Mouse (Mus musculus) heart, embryonic 14.5 days (tissue): Measurements from ENCODE around the gene Rag2. TPM values are rescaled to one million over a fixed set of nuclear protein-coding genes. Genes with fewer than 3 reads are reported as not detected.
A peak's percentile ranks its signal among the peaks of the same experiment; 100 is the strongest.

Experiments
- ATAC-seq: fragments of 200-750 bp; cut with Nextera tagmentation; 2 replicates; pipeline ENCODE4 v1.8.0; 2017; ENCODE audit warnings: low read depth, moderate TSS enrichment; ENCODE audit not compliant: insufficient number of reproducible peaks, insufficient read depth, low FRiP score
- H3K27ac ChIP-seq, 2 experiments: fragments of 200-500 bp in 1 of 2; fragments of 300-500 bp in 1 of 2; sonication (generic) in 1 of 2; replicated peaks in 1 of 2; 2 replicates each; pipeline ENCODE4 v1.5.1; 2012 to 2014; ENCODE audit warnings: low read depth in 2 of 2, low read length in 2 of 2, control low read depth in 1 of 2, mild to moderate bottlenecking in 1 of 2, mixed read lengths in 1 of 2; ENCODE audit not compliant: control insufficient read depth in 1 of 2, insufficient read depth in 1 of 2
- H3K27me3 ChIP-seq: fragments of 300-500 bp; sonication (generic); 2 replicates; pipeline ENCODE4 v1.6.1; 2014; ENCODE audit warnings: mild to moderate bottlenecking, low read length, control low read depth; ENCODE audit not compliant: control insufficient read depth, insufficient read depth
- H3K36me3 ChIP-seq: fragments of 300-500 bp; sonication (generic); 2 replicates; pipeline ENCODE4 v1.6.1; 2014; ENCODE audit warnings: mild to moderate bottlenecking, control low read depth, low read length, mixed read lengths; ENCODE audit not compliant: control insufficient read depth, insufficient read depth
- H3K4me1 ChIP-seq, 2 experiments: fragments of 200-500 bp in 1 of 2; fragments of 300-500 bp in 1 of 2; sonication (generic) in 1 of 2; 2 replicates each; pipeline ENCODE4 v1.6.1; 2012 to 2014; ENCODE audit warnings: low read length in 2 of 2, control low read depth in 1 of 2, mixed read lengths in 1 of 2; ENCODE audit not compliant: control insufficient read depth in 2 of 2, insufficient read depth in 2 of 2
- H3K4me2 ChIP-seq: fragments of 300-500 bp; sonication (generic); 2 replicates; pipeline ENCODE4 v1.6.1; 2014; ENCODE audit warnings: mild to moderate bottlenecking, low read length
- H3K4me3 ChIP-seq, 2 experiments: fragments of 200-500 bp in 1 of 2; fragments of 300-500 bp in 1 of 2; sonication (generic) in 1 of 2; 2 replicates each; pipeline ENCODE4 v1.5.1; 2012 to 2014; ENCODE audit warnings: low read length in 2 of 2, mild to moderate bottlenecking in 2 of 2, control low read depth in 1 of 2, low read depth in 1 of 2, moderate library complexity in 1 of 2; ENCODE audit not compliant: control insufficient read depth in 1 of 2, insufficient read depth in 1 of 2
- H3K9ac ChIP-seq: fragments of 300-500 bp; sonication (generic); 2 replicates; pipeline ENCODE4 v1.6.1; 2014; ENCODE audit warnings: mild to moderate bottlenecking, low read length
- H3K9me3 ChIP-seq: fragments of 300-500 bp; sonication (generic); 2 replicates; pipeline ENCODE4 v1.6.1; 2016; ENCODE audit warnings: low read length, control low read depth; ENCODE audit not compliant: control insufficient read depth
- WGBS: fragments of 180-500 bp; shearing (Covaris S2); extraction: QIAGEN DNeasy Blood & Tissue Kit; methylation state at CpG from one replicate; pipeline ENCODE4 v1.1.7; 2014; 5-methylcytosine and 5-hydroxymethylcytosine counted together
- polyA plus RNA-seq: library from polyadenylated mRNA; unstranded; fragments of >200 nt; fragmentation: Nextera tagmentation; extraction: Ambion mirVana; gene quantifications from 2 replicates; pipeline ENCODE4 v1.2.1, GENCODE M21; 2014

Gene Rag2
- polyA plus RNA-seq, 1 experiment from 2014 or later = not detected

- Histone ChIP-seq H3K4me2 (no peak overlapping the region), H3K9ac (no peak overlapping the region), H3K27me3 (no peaks in the 10 kb centered on the region), H3K36me3 (no peaks in the 10 kb centered on the region), H3K4me3 (no peak overlapping the region), H3K27ac (no peak overlapping the region), H3K4me1 (0 out of 4 replicates have a peak, but pooled peaks cover 0 to 4% of the 10 kb centered on the region in 2 experiments), H3K9me3 (no peaks in the 10 kb centered on the region)
- no peak for ATAC-seq
- WGBS = 82% methylated on average over 2 of the region's 2 CpGs
These were observed 507 bp upstream of the Rag2 start for GRCm38 (mm10) chr2:101624011-101624410.

DNA sequence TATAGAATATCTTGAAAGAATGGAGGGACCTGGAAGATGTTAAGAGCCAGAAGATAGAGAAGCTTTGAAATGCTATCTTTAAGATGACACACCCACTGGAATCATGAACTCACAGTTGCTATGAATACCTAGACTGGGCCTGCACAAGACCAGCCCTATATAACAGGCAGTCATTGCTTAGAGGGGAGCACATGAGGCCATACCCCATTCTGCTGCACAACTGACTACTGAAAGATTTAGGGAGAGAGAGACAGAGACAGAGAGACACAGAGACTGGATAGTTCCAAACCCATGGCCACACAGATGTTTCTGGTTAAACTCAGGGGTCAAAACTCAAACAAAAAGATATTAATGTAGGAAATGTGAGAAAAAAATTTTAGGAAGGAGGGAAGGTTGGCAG is 2.7 kb downstream of the Rag2 start:
- Histone ChIP-seq H3K36me3 (no peaks in the 10 kb centered on the region), H3K27ac (no peak overlapping the region), H3K9ac (no peak overlapping the region), H3K4me2 (no peak overlapping the region), H3K4me3 (no peak overlapping the region), H3K9me3 (no peaks in the 10 kb centered on the region), H3K27me3 (0 out of 2 replicates have a peak, but pooled peaks cover 3% of the 10 kb centered on the region), H3K4me1 (peaks cover 0 to 4% of the 10 kb centered on the region in 2 experiments; a peak in 1 of 4 replicates)
- ATAC-seq = no peak

- no peaks in the 10 kb centered on the region for H3K9me3 ChIP-seq
- peak overlapping the region; percentile 65 to 79 for H3K4me3 ChIP-seq
- peak overlapping the region; percentile 79 for H3K9ac ChIP-seq
- H3K27ac ChIP-seq = peak overlapping the region; percentile 58 to 85
- H3K27me3 ChIP-seq = 0 out of 2 replicates have a peak, but pooled peaks cover 3% of the 10 kb centered on the region
- 2% methylated on average over 31 of the region's 31 CpGs for WGBS
- no peaks in the 10 kb centered on the region for H3K36me3 ChIP-seq
- peaks cover 0 to 4% of the 10 kb centered on the region in 2 experiments; a peak in 1 of 4 replicates for H3K4me1 ChIP-seq
- ATAC-seq = peak; percentile 97
- peak overlapping the region; percentile 64 for H3K4me2 ChIP-seq
These were observed 4.0 kb downstream of the Rag2 start for GRCm38 (mm10) chr2:101628297-101629236.

- Histone ChIP-seq H3K9ac (no peak overlapping the region), H3K27me3 (no peaks in the 10 kb centered on the region), H3K9me3 (no peaks in the 10 kb centered on the region), H3K27ac (no peak overlapping the region), H3K4me2 (no peak overlapping the region), H3K36me3 (no peaks in the 10 kb centered on the region), H3K4me1 (no peaks in the 10 kb centered on the region), H3K4me3 (no peak overlapping the region)
- ATAC-seq = no peak
- 65% methylated on average over 7 of the region's 7 CpGs for WGBS
These were observed 14.7 kb downstream of the Rag2 start for GRCm38 (mm10) chr2:101638979-101639839.

DNA sequence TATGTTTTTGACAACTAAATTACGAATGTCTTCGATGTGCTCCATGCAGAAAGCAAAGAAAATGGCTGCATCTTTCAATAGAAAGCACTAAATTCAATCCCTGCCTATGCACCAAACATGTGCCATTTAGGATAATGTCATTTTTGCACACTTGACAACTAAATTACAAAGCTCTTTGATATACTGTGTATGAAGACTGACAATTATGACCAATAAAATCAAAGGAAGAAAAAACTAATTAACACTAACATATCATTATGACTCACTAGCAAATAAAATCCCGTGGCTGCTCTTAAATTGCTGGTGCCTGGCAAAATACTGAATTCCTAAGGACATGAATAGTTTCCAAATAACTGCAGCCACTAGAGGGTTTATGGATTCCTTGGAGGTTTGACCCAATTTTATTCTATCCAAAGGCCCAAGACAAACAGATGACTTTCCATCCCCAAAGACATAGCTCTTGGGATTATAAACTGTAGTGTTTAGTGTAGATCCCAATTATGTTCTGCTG is 15.4 kb downstream of the Rag2 start:
- no peak for ATAC-seq

GRCm38 (mm10) chr2:101645841-101646240 is 21.3 kb downstream of the Rag2 start:
- H3K36me3 ChIP-seq = no peaks in the 10 kb centered on the region
- ATAC-seq = no peak
- H3K4me3 ChIP-seq = no peak overlapping the region

More for the DNA sequence above, 15.4 kb downstream of the Rag2 start:
- no peak overlapping the region for H3K4me2 ChIP-seq
- H3K4me3 ChIP-seq = no peak overlapping the region
- no peaks in the 10 kb centered on the region for H3K36me3 ChIP-seq
- no peaks in the 10 kb centered on the region for H3K27me3 ChIP-seq
- H3K9me3 ChIP-seq = no peaks in the 10 kb centered on the region
- no peak overlapping the region for H3K27ac ChIP-seq
- WGBS = 69% methylated on average over 3 of the region's 3 CpGs
- no peaks in the 10 kb centered on the region for H3K4me1 ChIP-seq
- H3K9ac ChIP-seq = no peak overlapping the region

GRCm38 (mm10) chr2:101648361-101648760 is 23.8 kb downstream of the Rag2 start:
- Histone ChIP-seq H3K9me3 (no peaks in the 10 kb centered on the region), H3K4me1 (0 out of 4 replicates have a peak, but pooled peaks cover 0 to 6% of the 10 kb centered on the region in 2 experiments), H3K4me3 (no peak overlapping the region), H3K27ac (no peak overlapping the region), H3K36me3 (no peaks in the 10 kb centered on the region), H3K27me3 (no peaks in the 10 kb centered on the region), H3K9ac (no peak overlapping the region), H3K4me2 (no peak overlapping the region)
- no peak for ATAC-seq
- 76% methylated on average over 2 of the region's 2 CpGs for WGBS

More at GRCm38 (mm10) chr2:101645841-101646240, 21.3 kb downstream of the Rag2 start:
- H3K4me2 ChIP-seq = no peak overlapping the region
- WGBS = 83% methylated on average over 1 of the region's 1 CpGs
- H3K9me3 ChIP-seq = no peaks in the 10 kb centered on the region
- no peaks in the 10 kb centered on the region for H3K27me3 ChIP-seq
- H3K4me1 ChIP-seq = no peaks in the 10 kb centered on the region
- no peak overlapping the region for H3K27ac ChIP-seq
- H3K9ac ChIP-seq = no peak overlapping the region
